Mouse (Mus musculus) common myeloid progenitor, adult 5-6 weeks (primary cell): ENCODE data around the gene Rdh16f1. TPM values are rescaled to one million over a fixed set of nuclear protein-coding genes. Genes with fewer than 3 reads are reported as not detected.
A peak's percentile ranks its signal among the peaks of the same experiment; 100 is the strongest.

ENCODE experiments used
- ATAC-seq: replicated peaks from 2 replicates; pipeline ENCODE4 v1.8.0; 2016; ENCODE audit warnings: low read depth, mild to moderate bottlenecking, moderate TSS enrichment, inconsistent platforms; ENCODE audit not compliant: poor library complexity, severe bottlenecking
- total RNA-seq: library from RNA; stranded (forward); fragments of 200-1000, 187-1606 nt; gene quantifications from 2 replicates; pipeline ENCODE4 v1.2.3, GENCODE M21; 2017

Gene Rdh16f1
- not detected in 2 replicates for total RNA-seq

DNA sequence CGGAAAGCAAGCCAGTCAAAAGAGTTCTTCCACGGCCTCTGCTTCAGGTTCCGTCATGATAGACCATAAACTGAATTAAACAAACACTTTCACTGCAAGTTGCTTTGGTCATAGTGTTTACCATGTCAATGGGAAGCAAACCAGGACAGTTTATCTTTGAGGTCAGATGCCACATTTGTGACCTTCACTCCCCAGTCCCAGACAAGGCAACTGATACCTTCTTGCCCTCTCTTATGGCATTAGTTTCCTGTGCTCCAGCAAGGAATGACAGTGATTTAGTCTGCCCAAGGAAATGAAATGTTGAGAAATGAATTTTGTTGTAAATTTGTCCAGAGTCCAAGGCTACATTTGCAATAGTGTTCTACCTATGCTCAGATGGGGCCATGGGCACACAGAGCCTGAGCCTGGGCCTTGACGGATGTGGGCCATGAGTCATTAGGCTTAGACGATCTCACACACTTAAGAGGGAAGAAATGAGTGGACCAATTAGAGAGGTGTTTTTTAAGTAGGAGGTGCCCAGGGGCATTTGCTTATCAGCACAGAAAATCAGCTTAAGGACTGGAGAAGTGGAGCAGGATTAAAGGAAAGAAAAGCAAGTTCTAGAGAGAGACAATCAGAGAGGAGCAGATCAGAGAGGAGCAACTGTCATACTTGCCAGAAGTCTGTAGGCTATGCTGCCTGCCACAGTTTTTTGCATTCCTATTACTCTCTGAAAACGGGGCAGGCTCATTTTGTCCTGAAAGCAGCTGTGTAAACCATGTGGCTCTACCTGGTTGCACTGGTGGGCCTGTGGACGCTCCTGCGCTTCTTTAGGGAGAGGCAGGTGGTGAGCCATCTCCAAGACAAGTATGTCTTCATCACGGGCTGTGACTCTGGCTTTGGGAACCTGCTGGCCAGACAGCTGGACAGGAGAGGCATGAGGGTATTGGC lies at the start of gene Rdh16f1, which contains the start of gene Rdh1:
Gene Rdh16f1 (plus strand): TSS at position 607 of the 930 bp plus-strand sequence.
Gene Rdh1 (plus strand): TSS at position 541 of the 930 bp plus-strand sequence.
- no peak for ATAC-seq

DNA sequence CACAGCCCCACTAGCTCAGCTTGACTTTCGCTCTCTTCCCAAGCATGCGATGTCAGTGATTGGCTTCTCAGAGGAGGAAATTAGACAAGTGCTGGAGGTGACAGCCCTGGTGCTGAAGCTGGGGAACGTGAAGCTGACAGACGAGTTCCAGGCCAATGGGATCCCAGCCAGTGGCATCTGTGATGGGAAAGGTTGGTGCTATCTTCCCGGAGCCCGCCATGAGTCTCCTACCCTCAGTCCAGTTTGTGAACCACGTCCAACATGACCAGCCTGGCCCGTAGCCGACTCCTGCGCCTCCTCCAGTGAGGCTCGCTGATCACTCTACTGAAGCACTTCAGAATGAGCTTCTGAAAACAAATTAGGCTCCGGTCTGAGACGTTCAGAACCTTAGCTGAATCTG lies 49.3 kb upstream of the Rdh16f1 start:
- ATAC-seq = no peak

DNA sequence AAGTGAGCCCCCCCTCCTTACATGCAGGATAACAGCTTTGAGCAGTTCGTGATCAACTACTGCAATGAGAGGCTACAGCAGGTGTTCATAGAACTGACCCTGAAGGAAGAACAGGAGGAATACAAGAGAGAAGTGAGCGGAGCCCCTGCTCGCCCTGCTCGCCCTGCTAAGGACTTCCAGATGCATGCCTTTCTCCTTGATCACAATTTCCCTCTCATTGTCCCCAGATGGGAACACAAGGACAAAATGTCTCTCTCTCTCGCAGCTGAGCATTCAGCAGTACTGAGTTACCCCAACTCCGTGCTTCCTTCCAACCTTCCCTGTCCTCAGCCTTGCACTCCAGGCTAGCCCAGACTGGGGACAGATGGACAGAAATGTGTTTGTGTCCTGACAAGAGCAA lies 46.9 kb upstream of the Rdh16f1 start:
- ATAC-seq = no peak

DNA sequence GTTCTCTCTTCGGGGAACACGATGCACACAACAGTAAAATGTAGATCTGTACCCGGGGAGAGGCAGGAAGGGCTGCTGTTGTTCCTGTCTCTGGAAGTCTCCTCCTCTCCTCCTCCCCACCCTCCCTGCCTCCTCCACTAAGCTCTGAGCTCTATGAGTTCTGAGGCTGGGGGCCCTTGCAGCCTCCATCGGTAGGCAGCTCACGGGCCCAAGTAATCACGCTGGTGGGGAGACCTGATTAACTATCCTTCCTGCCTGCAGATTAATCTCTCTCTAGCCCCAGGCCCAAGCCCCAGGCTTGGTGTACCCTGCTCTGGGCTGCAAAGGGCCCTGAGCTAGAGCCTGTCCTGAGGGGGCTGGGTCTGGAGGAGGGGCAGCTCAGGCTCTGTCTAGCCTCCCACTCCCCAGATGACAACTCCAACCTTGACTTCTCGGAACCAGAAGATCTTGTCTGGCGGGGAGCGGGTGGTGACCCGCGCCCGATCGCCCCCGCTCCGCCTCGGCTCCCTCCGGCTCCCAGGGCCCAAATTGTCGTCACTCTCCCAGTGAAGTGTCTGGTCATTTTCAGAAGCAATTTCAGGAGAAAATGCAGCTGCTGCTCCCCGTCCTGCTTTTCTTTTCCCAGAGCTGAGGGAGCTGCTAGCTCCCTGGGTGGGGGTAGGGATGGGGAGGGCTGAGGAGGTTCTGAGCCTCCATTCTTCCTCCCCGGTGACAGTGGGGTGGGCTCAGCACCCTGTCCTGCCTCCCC lies 37.7 kb upstream of the Rdh16f1 start:
- no peak for ATAC-seq

DNA sequence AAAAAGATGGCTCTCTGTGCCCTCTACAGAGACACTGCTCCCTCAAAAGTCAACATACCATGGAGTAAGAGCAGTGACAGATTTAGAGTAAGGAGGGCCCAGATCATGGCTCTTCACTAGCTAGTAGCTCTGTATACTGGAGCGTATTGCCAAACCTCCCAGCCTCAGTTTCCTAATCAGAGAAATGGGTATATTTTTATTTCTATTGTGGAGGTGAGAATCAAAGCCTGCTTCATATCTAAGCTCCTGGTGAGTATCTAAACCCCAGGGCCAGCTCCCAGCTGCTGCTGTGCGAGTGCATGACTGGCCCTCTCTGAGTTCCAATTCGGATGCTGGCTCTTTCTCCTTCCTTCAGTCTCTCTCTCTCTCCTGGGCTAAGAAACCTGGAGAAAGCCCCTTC lies 35.4 kb upstream of the Rdh16f1 start, which contains the start of gene Tac2:
Gene Tac2 (plus strand): TSS at position 301 of the 400 bp plus-strand sequence.
- ATAC-seq = no peak

DNA sequence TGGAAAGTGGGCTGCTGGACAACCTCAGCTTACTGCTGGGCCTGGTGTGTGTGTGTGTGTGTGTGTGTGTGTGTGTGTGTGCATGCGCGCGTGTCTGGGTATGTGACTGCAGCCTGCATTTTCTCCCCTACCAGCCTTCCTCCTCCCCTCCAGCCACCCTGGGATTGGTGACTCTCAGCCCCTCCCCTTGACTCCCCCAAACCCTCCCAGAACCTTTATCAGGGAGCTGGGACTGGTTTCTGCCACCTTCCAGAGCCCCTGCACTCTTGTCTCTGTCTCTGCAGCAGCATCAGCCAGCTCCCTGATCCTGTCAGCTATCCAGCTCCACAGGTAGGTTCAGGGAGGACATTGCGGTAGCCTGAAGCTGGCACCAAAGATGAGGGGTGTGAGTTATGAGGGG lies 34.5 kb upstream of the Rdh16f1 start:
- ATAC-seq = no peak; the same call in 1 of the 2 replicates

DNA sequence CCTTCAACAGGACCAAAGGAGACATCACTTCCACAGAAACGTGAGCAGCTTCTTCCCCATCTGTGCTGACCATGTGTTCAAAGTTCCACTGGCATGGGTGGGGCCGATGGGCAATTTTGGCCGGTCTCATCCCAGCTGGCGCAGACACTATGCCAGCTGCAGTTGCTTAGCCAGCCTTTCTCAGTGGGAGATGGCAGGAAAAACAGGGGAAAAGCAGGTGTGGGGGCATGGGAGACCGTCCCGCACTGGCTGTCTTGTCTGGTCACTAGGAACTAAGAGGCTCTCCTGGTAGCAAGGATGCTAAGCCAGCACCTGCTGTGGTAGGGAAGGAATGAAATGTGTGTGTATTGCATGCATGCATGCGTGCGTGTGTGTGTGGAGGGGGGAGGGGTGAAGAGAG lies 31.1 kb upstream of the Rdh16f1 start:
- no peak for ATAC-seq

DNA sequence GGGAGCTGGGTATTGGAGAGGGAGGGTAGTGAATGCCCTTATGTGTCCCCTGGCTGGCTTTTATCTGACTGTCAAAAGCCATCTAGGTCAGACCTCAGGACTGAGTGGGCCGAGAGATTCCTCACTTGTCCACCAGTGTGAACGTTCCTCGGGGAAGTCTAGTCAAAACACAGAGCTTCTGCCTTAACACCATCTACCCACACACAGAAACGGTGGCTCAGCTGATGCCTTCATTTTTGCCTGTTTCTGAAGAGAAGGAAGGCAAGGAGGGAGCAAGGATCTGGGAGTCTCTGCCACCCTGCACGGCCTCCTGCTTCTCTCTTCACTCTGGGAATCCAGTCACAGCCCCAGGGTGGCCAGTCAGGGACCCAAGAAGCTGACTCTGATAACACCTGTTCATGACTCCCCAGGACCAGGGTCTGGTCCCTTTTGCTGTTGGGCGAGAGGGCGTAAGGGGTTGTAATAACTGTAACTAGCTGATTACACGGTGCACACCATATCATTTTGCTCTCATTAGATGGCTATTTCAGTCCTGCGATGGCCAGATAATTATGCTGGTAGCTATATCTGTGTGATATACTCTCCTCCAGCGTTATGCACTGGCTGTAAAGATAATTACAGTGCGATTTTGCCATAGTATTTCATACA lies 29.2 kb upstream of the Rdh16f1 start:
- peak; percentile 34 for ATAC-seq

DNA sequence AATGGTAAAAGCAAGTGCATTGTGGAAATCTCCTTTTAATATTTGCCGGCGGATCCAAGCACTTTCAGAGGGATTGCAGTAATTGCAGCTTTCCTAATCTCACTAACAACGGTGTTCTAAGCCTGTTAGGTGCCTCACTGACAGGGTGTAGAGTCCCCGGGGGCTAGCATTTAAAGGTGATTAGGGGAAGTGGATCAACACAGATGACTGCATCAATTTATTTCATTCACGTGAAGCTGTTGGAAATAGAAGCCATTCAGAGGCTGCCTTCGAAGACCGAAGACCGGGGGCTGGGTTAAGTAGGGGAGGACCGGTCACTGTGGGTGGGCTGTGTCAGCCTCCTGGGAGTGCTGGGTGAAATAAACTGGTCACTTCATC lies 28.7 kb upstream of the Rdh16f1 start:
- no peak for ATAC-seq

DNA sequence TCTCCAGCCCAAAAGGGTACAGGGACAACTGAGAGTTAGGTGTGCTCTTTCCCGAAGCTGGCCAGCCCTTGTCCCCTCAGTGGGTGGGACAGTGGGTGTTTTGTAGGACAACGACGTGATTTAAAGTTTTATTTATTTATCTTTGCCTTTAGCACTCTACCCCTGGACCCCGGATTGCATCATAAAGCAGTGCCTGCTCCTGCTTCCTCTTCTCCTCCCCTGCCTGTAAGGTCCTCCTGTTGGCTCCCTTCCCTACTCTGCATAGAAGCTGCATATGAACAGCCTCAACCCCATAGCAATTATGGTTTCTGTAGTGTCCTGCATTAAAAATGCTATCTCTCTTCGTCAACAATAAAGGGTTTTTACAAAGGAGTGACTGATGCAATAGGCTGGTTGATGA lies 28.2 kb upstream of the Rdh16f1 start:
- ATAC-seq = 0 out of 2 replicates have a peak, but pooled peaks have one; percentile 17

DNA sequence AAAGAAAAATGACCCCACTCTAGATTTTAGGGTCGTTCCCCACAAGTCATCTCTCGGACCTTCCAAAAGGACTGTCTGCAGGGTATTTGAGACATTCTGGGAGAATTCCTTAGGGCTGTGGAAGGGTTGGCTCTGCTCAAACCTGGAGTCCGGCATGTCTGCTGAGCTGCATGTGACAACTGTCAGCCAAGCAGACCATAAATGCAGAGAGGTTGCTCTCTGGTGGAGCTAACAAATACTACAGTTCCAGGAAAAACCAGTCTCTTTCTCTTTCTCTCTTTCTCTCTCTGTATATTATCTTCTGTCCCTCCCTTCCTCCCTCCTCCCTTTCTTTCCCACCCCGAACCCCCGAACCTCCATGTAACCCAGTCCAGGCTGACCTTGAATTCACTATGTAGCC lies 25.2 kb upstream of the Rdh16f1 start:
- no peak for ATAC-seq

DNA sequence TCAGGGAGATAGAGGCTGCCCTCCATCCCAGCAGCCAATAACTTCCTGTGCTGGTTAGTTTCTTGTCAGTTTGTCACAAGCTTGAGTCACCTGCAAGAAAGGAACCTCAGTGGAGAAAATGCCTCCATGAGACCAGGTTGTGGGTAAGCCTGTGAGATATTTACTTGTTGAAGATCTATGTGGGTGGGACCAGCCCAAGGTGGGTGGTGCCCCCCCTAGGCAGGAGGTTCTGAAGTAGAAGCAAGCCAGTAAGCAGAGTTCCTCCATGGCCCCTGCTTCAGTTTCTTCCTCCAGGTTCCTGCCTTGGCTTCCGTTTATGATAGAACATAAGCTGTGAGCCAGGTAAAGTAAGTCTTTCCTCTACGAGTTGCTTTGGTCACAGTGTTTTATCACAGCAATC lies 23.3 kb upstream of the Rdh16f1 start:
- ATAC-seq = no peak

DNA sequence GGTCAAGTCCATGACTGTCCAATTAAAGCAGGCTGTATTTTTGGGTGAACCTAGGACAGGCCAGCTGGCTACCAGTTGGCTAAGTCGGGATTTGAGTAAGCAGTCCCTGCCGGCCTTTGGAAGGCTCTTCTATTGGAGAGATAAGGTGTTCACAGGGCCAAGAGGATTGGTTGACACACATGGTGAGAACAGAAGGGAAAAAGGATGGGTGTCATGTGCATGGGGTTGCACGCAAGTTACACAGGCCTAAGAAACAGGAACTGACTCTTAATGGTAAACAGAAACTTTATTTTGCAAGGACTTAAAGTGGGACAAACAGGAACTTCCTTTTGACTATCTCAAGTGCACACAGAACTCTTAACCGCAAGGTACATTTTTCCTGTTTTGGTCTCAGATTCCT lies 22.7 kb upstream of the Rdh16f1 start:
- ATAC-seq = peak; percentile 55

DNA sequence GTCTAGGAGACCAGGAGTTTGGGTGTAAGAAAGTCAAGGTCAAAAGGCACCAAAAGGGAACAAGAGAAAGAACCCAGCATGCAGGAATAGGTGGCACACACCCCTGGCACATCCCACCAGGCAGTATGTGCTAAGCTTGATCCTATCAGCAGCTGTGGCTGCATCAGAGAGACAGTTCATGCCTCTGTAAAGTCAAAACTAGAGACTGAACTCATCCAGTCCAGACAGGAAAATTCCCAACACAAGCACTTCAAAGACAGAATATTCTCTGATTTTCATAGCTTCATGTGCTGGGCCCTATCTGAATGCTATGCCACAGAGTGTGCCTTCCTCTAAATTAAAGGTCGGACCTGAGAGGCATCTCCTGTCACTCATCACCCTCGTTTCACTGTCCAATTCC lies 22.0 kb upstream of the Rdh16f1 start:
- no peak for ATAC-seq

DNA sequence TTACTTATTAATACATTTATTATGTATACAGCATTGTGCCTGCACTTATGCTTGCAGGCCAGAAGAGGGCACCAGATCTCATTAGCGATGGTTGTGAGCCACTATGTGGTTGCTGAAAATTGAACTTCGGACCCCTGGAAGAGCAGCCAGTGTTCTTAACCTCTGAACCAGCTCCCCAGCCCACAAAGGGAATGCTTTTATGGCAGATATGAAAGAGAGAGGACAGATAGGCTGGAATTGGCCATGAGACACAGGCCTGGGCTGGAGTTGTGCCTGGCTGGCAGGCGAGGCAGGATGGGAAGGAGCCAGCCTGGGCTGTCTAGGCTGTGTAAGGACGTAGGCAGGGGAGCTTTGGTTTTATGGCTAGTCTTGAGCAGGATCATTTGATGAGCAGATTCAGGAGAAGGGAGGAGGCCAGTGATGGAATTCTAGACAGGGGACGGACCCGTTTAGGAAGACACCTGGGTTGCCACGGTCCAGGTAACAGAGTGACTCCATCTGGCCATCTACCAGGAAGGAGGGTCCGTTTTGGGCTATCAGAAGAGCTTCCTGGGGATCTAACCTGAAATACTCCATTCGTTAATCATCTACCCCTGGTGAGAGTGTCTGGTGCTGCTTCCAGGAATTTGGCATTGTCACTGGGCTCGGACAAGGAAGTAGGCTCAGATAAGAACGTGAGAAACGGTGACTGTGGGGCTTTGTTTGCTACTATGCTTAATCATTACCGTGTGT lies 21.3 kb upstream of the Rdh16f1 start:
- no peak for ATAC-seq

DNA sequence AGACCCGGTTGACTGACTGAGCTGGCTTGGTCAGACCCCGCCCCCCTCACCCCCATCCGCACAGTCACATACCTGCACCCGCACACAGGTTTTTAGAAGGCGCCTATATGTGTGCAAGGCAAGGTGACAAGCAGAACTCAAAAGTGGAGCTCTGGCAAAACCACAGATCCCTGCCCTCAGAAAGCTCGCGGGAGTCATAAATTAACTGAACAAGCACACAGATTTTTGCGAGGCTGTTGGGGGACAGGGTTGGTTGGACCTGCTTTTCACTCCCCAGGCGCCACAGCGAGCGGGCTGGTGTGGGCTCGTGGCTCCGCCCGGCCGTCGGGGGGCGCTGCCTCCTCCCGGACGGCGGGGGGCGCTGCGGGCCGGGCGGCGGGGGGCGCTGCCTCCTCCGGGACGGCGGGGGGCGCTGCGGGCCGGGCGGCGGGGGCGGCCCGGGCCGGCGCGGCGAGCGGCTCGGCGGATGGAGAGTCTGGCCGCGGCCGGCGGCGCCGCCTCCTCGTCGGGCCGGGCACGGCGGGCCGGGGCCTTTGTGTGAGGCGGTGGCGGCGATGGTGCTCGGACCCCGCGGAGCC lies 20.4 kb upstream of the Rdh16f1 start, which contains the start of gene Zbtb39:
Gene Zbtb39 (plus strand): TSS at position 456 of the 578 bp plus-strand sequence.
- ATAC-seq = peak; percentile 53

DNA sequence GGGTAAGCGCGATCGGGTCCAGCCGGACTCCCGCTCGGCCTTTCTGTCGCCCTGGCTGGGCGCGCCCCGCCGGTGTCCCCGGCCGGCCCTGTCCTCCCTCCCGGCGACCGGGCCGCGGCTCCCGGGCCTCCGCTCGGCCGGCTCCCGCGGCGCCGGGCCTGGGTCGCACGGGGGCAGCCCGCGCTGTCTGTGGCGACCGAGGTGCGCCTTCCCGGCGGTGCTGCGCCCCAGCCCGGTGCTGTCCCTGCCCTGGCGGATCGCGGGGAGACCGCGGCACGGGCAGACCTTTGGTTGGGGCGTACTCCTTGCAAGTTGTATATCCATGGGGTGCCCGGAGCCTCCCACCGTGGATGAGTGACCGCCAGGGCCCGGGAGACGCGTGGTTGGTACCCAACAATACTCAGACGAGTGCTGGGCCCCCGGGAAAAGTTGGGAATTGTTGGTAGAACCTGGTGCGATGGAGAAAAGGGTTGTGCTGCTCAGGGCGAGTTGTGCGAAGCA lies 19.9 kb upstream of the Rdh16f1 start:
- no peak for ATAC-seq

DNA sequence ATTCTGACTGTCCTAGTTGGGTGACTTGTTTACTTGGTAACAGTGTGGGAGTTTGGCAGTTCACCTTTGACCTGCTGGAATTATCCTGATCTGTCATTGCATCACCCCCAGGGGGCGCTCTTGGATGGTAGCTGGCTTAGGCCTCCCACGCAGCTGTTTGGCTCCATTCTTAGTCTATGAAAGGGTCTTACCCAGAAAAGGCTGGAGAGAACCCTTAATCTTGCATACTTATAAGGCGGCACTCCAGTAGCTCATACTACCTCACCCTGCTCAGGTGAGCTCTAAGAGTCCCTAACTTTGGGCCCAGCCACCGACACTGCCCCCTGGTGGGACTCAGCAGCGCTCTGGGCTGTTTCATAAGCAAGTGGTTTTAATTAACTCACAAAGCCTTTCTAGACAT lies 14.9 kb upstream of the Rdh16f1 start:
- peak; percentile 54 for ATAC-seq

DNA sequence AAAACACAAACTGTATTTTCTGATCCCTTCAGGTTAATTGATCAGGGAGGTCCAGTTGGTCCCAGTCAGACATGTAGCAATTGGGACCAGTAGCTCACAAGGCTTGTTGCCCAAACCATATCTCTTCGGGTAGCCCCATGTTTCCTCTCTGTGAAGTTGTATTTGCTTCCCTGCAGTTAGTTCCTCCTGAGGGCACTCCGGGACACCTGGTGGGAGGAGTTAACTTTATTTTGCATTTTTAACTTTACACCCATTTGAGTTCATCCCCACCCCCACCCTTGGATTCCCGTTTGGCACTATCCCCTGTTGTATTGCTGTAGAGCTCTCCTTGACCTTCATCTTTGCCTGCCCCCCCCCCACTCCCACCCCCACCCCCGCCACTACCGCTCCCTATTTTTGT lies 13.7 kb upstream of the Rdh16f1 start:
- no peak for ATAC-seq
